Mouse (Mus musculus): Measurements from ENCODE around the gene Gucy2d. TPM values are rescaled to one million over a fixed set of nuclear protein-coding genes. Genes with fewer than 3 reads are reported as not detected.

The Gucy2d gene
- polyA plus RNA-seq, 1 experiment from 2014 or later, result 0.37 TPM

DNA sequence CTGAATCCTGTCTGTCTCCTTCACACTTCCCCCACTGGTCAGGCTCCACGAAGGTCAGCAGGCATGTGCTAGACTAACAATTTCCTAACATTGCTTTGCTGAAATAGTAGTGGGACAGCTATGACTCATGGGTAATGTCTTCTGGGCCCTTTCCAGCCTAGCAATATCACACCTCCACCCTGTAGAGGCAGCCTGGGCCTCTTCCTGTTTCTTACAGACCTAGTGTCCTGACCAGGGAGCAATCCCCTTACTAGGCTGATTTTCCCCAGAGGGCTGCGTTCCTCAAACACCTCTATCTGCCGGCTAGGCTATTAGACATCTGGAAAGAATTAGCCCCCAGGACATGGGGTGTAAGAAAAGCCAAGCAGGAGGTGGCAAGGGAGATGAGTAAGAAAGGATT, 24.7 kb upstream of the Gucy2d start:
- WGBS, result 65% methylated on average over 3 of the region's 3 CpGs

GRCm38 (mm10) chr7:98416020-98416419, 24.2 kb upstream of the Gucy2d start:
- Histone ChIP-seq H3K4me3 (ENCODE audit: low read depth, low read length) (no peak overlapping the region), H3K9ac (replicated peaks; ENCODE audit: low read depth, low read length) (no peak overlapping the region), H3K27me3 (ENCODE audit: control insufficient read depth, insufficient read depth, low read length) (no peaks in the 10 kb centered on the region), H3K9me3 (ENCODE audit: control insufficient read depth, low read length) (no peaks in the 10 kb centered on the region), H3K4me1 (ENCODE audit: control insufficient read depth, insufficient read depth, low read length) (no peaks in the 10 kb centered on the region), H3K27ac (ENCODE audit: low read depth, low read length) (no peak overlapping the region), H3K4me2 (ENCODE audit: low read depth, low read length) (no peak overlapping the region), H3K36me3 (ENCODE audit: control insufficient read depth, insufficient read depth, low read length) (no peaks in the 10 kb centered on the region)
- ATAC-seq (ENCODE audit: low read depth), result no peak
- WGBS, result 79% methylated on average over 4 of the region's 4 CpGs

More for the DNA sequence above, 24.7 kb upstream of the Gucy2d start:
- no peak overlapping the region for H3K4me3 ChIP-seq (ENCODE audit: low read depth, low read length)
- no peak overlapping the region for H3K9ac ChIP-seq (replicated peaks; ENCODE audit: low read depth, low read length)
- ATAC-seq (ENCODE audit: low read depth), result no peak
- no peaks in the 10 kb centered on the region for H3K9me3 ChIP-seq (ENCODE audit: control insufficient read depth, low read length)
- H3K4me1 ChIP-seq (ENCODE audit: control insufficient read depth, insufficient read depth, low read length), result no peaks in the 10 kb centered on the region
- H3K36me3 ChIP-seq (ENCODE audit: control insufficient read depth, insufficient read depth, low read length), result no peaks in the 10 kb centered on the region
- H3K4me2 ChIP-seq (ENCODE audit: low read depth, low read length), result no peak overlapping the region
- no peaks in the 10 kb centered on the region for H3K27me3 ChIP-seq (ENCODE audit: control insufficient read depth, insufficient read depth, low read length)
- H3K27ac ChIP-seq (ENCODE audit: low read depth, low read length), result no peak overlapping the region

DNA sequence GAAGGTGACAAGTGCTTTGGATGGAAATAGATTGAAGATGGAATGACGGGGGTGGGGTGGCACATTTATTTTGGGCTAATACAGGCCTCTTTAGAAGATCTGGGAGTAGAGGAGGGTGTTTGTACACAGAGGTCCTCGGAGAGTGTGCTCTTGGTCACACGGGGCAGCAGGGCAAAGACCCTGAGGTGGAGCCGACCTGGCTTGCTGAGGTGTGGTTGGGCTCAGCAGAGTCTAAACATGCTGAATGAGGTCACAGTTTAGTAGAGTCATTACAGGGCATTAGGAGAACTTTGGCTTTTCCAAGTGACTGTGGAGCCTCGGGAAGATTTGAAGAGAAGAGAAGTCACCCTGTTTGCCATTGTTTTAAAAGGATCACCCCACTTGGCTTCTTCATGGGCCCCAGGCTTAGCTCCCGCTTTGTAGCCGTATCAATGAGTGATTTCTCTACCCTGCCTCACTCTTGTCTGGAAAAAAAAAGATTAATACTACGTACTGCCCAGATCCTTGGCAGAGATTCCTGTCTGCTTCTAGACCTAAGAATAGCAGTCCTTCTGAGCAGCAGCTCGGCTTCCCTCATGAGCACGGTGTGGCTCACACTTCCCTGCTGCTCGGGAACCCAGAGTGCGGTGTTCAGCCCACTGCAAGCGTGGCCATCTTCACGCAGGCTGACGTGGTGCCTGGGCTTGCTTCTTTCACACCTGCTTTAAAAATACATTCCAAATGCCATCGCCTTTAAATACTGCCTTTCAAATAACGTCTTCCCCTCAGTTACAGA, 22.0 kb upstream of the Gucy2d start:
- 73% methylated on average over 17 of the region's 17 CpGs for WGBS
- Histone ChIP-seq H3K4me2 (ENCODE audit: low read depth, low read length) (no peak overlapping the region), H3K9ac (replicated peaks; ENCODE audit: low read depth, low read length) (no peak overlapping the region), H3K4me1 (ENCODE audit: control insufficient read depth, insufficient read depth, low read length) (no peaks in the 10 kb centered on the region), H3K36me3 (ENCODE audit: control insufficient read depth, insufficient read depth, low read length) (no peaks in the 10 kb centered on the region), H3K4me3 (ENCODE audit: low read depth, low read length) (no peak overlapping the region), H3K9me3 (ENCODE audit: control insufficient read depth, low read length) (no peaks in the 10 kb centered on the region), H3K27me3 (ENCODE audit: control insufficient read depth, insufficient read depth, low read length) (no peaks in the 10 kb centered on the region), H3K27ac (ENCODE audit: low read depth, low read length) (no peak overlapping the region)
- ATAC-seq (ENCODE audit: low read depth), result no peak

GRCm38 (mm10) chr7:98419366-98419765, 20.9 kb upstream of the Gucy2d start:
- H3K4me2 ChIP-seq (ENCODE audit: low read depth, low read length), result no peak overlapping the region
- H3K27ac ChIP-seq (ENCODE audit: low read depth, low read length), result no peak overlapping the region
- H3K9me3 ChIP-seq (ENCODE audit: control insufficient read depth, low read length), result no peaks in the 10 kb centered on the region
- no peaks in the 10 kb centered on the region for H3K4me1 ChIP-seq (ENCODE audit: control insufficient read depth, insufficient read depth, low read length)
- 39% methylated on average over 5 of the region's 5 CpGs for WGBS
- H3K27me3 ChIP-seq (ENCODE audit: control insufficient read depth, insufficient read depth, low read length), result no peaks in the 10 kb centered on the region
- H3K36me3 ChIP-seq (ENCODE audit: control insufficient read depth, insufficient read depth, low read length), result no peaks in the 10 kb centered on the region
- H3K4me3 ChIP-seq (ENCODE audit: low read depth, low read length), result no peak overlapping the region
- no peak overlapping the region for H3K9ac ChIP-seq (replicated peaks; ENCODE audit: low read depth, low read length)
- no peak for ATAC-seq (ENCODE audit: low read depth)

DNA sequence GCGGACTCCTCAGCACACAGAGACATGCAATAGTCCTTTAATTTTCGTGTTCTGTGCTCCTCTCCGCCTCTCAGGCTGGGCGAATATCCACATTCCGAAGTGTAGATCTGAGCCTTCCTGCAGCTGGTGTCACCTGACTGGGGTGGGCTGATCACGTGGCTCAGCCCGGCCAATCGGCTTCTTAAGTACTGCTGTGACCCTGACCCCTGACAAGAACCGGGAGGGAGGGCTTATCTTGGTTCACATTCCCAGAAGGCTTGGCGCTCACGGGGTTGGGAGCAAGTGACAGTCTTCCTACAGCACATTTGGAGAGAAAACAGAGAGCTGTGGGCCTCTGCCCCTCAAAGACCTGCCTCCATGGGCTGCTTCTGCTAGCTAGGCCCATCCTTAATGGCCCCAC, 16.7 kb upstream of the Gucy2d start:
- Histone ChIP-seq H3K9me3 (ENCODE audit: control insufficient read depth, low read length) (no peaks in the 10 kb centered on the region), H3K27me3 (ENCODE audit: control insufficient read depth, insufficient read depth, low read length) (no peaks in the 10 kb centered on the region), H3K4me3 (ENCODE audit: low read depth, low read length) (no peak overlapping the region), H3K27ac (ENCODE audit: low read depth, low read length) (no peak overlapping the region), H3K4me1 (ENCODE audit: control insufficient read depth, insufficient read depth, low read length) (no peaks in the 10 kb centered on the region), H3K4me2 (ENCODE audit: low read depth, low read length) (no peak overlapping the region), H3K36me3 (ENCODE audit: control insufficient read depth, insufficient read depth, low read length) (no peaks in the 10 kb centered on the region), H3K9ac (replicated peaks; ENCODE audit: low read depth, low read length) (no peak overlapping the region)
- ATAC-seq (ENCODE audit: low read depth), result no peak
- WGBS, result 75% methylated on average over 11 of the region's 11 CpGs

GRCm38 (mm10) chr7:98424396-98424795, 15.8 kb upstream of the Gucy2d start:
- Histone ChIP-seq H3K27ac (ENCODE audit: low read depth, low read length) (no peak overlapping the region), H3K9me3 (ENCODE audit: control insufficient read depth, low read length) (no peaks in the 10 kb centered on the region), H3K27me3 (ENCODE audit: control insufficient read depth, insufficient read depth, low read length) (no peaks in the 10 kb centered on the region), H3K4me3 (ENCODE audit: low read depth, low read length) (no peak overlapping the region), H3K9ac (replicated peaks; ENCODE audit: low read depth, low read length) (no peak overlapping the region), H3K36me3 (ENCODE audit: control insufficient read depth, insufficient read depth, low read length) (no peaks in the 10 kb centered on the region), H3K4me1 (ENCODE audit: control insufficient read depth, insufficient read depth, low read length) (no peaks in the 10 kb centered on the region), H3K4me2 (ENCODE audit: low read depth, low read length) (no peak overlapping the region)
- no peak for ATAC-seq (ENCODE audit: low read depth)
- 56% methylated on average over 6 of the region's 6 CpGs for WGBS

DNA sequence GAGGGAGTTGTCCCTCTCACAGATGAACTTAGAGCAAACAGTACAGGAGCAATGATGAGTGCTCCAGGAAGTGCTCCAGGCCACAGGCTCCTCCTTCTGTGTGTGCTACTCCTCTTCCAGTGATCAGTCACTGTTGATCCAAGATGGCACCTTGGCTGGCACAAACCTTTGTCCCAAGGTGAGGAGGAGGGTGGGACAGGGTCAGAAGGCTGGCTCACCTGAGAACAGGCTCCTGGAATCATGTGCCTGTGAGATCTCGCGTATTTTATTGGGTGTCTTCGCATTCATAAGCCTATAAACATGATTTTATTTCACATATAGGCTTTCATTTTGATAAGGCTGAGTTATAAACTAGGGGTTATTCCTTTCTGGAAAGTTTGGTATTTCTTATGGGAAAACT, 14.7 kb upstream of the Gucy2d start:
- no peaks in the 10 kb centered on the region for H3K9me3 ChIP-seq (ENCODE audit: control insufficient read depth, low read length)
- no peak overlapping the region for H3K4me2 ChIP-seq (ENCODE audit: low read depth, low read length)
- H3K36me3 ChIP-seq (ENCODE audit: control insufficient read depth, insufficient read depth, low read length), result no peaks in the 10 kb centered on the region
- H3K27me3 ChIP-seq (ENCODE audit: control insufficient read depth, insufficient read depth, low read length), result no peaks in the 10 kb centered on the region
- no peaks in the 10 kb centered on the region for H3K4me1 ChIP-seq (ENCODE audit: control insufficient read depth, insufficient read depth, low read length)
- no peak for ATAC-seq (ENCODE audit: low read depth)
- H3K27ac ChIP-seq (ENCODE audit: low read depth, low read length), result no peak overlapping the region
- H3K9ac ChIP-seq (replicated peaks; ENCODE audit: low read depth, low read length), result no peak overlapping the region
- H3K4me3 ChIP-seq (ENCODE audit: low read depth, low read length), result no peak overlapping the region
- 92% methylated on average over 3 of the region's 3 CpGs for WGBS

GRCm38 (mm10) chr7:98426641-98427040, 13.6 kb upstream of the Gucy2d start:
- Histone ChIP-seq H3K27ac (ENCODE audit: low read depth, low read length) (no peak overlapping the region), H3K4me1 (ENCODE audit: control insufficient read depth, insufficient read depth, low read length) (no peaks in the 10 kb centered on the region), H3K36me3 (ENCODE audit: control insufficient read depth, insufficient read depth, low read length) (no peaks in the 10 kb centered on the region), H3K9ac (replicated peaks; ENCODE audit: low read depth, low read length) (no peak overlapping the region), H3K9me3 (ENCODE audit: control insufficient read depth, low read length) (no peaks in the 10 kb centered on the region), H3K27me3 (ENCODE audit: control insufficient read depth, insufficient read depth, low read length) (no peaks in the 10 kb centered on the region), H3K4me3 (ENCODE audit: low read depth, low read length) (no peak overlapping the region), H3K4me2 (ENCODE audit: low read depth, low read length) (no peak overlapping the region)
- no peak for ATAC-seq (ENCODE audit: low read depth)
- 70% methylated on average over 5 of the region's 5 CpGs for WGBS

- no peak overlapping the region for H3K27ac ChIP-seq (ENCODE audit: low read depth, low read length)
- H3K9me3 ChIP-seq (ENCODE audit: control insufficient read depth, low read length), result no peaks in the 10 kb centered on the region
- H3K36me3 ChIP-seq (ENCODE audit: control insufficient read depth, insufficient read depth, low read length), result no peaks in the 10 kb centered on the region
- no peak for ATAC-seq (ENCODE audit: low read depth)
- H3K4me3 ChIP-seq (ENCODE audit: low read depth, low read length), result no peak overlapping the region
- H3K27me3 ChIP-seq (ENCODE audit: control insufficient read depth, insufficient read depth, low read length), result no peaks in the 10 kb centered on the region
- no peak overlapping the region for H3K9ac ChIP-seq (replicated peaks; ENCODE audit: low read depth, low read length)
- no peaks in the 10 kb centered on the region for H3K4me1 ChIP-seq (ENCODE audit: control insufficient read depth, insufficient read depth, low read length)
- 78% methylated on average over 11 of the region's 11 CpGs for WGBS
- H3K4me2 ChIP-seq (ENCODE audit: low read depth, low read length), result no peak overlapping the region
Measured at GRCm38 (mm10) chr7:98427115-98427835, 12.9 kb upstream of the Gucy2d start.

Measured in neural tube, embryonic 14.5 days (tissue).